Mouse (Mus musculus): ENCODE measurements around the gene Ubtd1.

- TF ChIP-seq CTCF (IDR thresholded peaks at IDR 0.05) (no peak), POLR2A (IDR thresholded peaks at IDR 0.05; ENCODE audit: insufficient read depth, low read depth, low read length) (no peak), EP300 (IDR thresholded peaks at IDR 0.05; ENCODE audit: insufficient read depth, low read depth, low read length) (no peak)
These were observed 94.4 kb downstream of the Ubtd1 start for GRCm38 (mm10) chr19:42075992-42076391.

Data from heart, adult 2 months (tissue).